Comparison of ENCODE assay signal across 9 mouse cellular contexts in genomic region chr5:134423930-134424329, GRCm38 (mm10). TPM values are rescaled to one million over a fixed set of nuclear protein-coding genes. Genes with fewer than 3 reads are reported as not detected.
A peak's percentile ranks its signal among the peaks of the same experiment; 100 is the strongest.
DNase-seq lines count a peak whose midpoint lies in the region; ATAC-seq and TF ChIP-seq lines count a peak whose summit lies in the region.
"Had no signal": no experiment of that assay in that cellular context is flagged by ENCODE, and none has a peak within 500 bp of the region (broad histone marks: within the 10 kb centered on the region; RNA-seq: fewer than 3 reads in every experiment).

No protein-coding gene starts in this region.

- no peak overlapping the region for H3K4me2 ChIP-seq in lung, postnatal 0 days (replicated peaks; ENCODE audit: low read depth, low read length)
- no peak overlapping the region for H3K4me2 ChIP-seq in forebrain, embryonic 11.5 days (ENCODE audit: low read depth, low read length, severe bottlenecking)
- H3K4me2 ChIP-seq: lung, embryonic 14.5 days had no signal

- no peak; the same call in 1 of the 2 replicates for ATAC-seq in lung, postnatal 0 days
- no peak for ATAC-seq in forebrain, embryonic 11.5 days (replicated peaks; ENCODE audit: low FRiP score)

- H3K36me3 ChIP-seq in lung, postnatal 0 days (ENCODE audit: insufficient read depth, low read length), result no peaks in the 10 kb centered on the region
- H3K36me3 ChIP-seq in forebrain, embryonic 11.5 days (ENCODE audit: control insufficient read depth, insufficient read depth, low read length), result no peaks in the 10 kb centered on the region; the same call in 1 of the 2 replicates

- no peaks in the 10 kb centered on the region for H3K27me3 ChIP-seq in lung, postnatal 0 days (replicated peaks; ENCODE audit: insufficient read depth, low read length)
- H3K27me3 ChIP-seq in forebrain, embryonic 11.5 days (ENCODE audit: control insufficient read depth, insufficient read depth, low read length), result no peaks in the 10 kb centered on the region

- H3K9ac ChIP-seq in lung, postnatal 0 days (replicated peaks; ENCODE audit: low read depth), result no peak overlapping the region
- no peak overlapping the region for H3K9ac ChIP-seq in forebrain, embryonic 11.5 days (ENCODE audit: low read length)
- H3K9ac ChIP-seq: lung, embryonic 14.5 days had no signal

- peak; percentile 85 for DNase-seq in adrenal gland, adult 2 months
- no peak for DNase-seq in adrenal gland, adult 18-20 months (ENCODE audit: low spot score in 2 of 2)
- DNase-seq in lung, adult 18-20 months, result peak; percentile 49 to 63
- DNase-seq in lung, postnatal 0 days (ENCODE audit: low spot score), result no peak
- DNase-seq in cerebellum, postnatal 36 days, result peak; percentile 90
- DNase-seq in lung, postnatal 10 days, result peak; percentile 72
- DNase-seq in forebrain, embryonic 11.5 days (ENCODE audit: low spot score), result no peak
- DNase-seq in T-cell, adult 2 months (ENCODE audit: low spot score), result no peak
- DNase-seq: lung, embryonic 14.5 days had no signal

- no peak overlapping the region for H3K4me3 ChIP-seq in lung, postnatal 0 days (ENCODE audit: low read depth, low read length)
- H3K4me3 ChIP-seq in forebrain, embryonic 11.5 days (ENCODE audit: low read depth, low read length), result no peak overlapping the region

- H3K9me3 ChIP-seq in lung, postnatal 0 days (ENCODE audit: low read length), result no peaks in the 10 kb centered on the region
- H3K9me3 ChIP-seq in forebrain, embryonic 11.5 days (ENCODE audit: control insufficient read depth, low read length), result no peaks in the 10 kb centered on the region

- 68% methylated on average over 5 of the region's 5 CpGs for WGBS in lung, postnatal 0 days
- over 99% methylated on average over 5 of the region's 5 CpGs for WGBS in forebrain, embryonic 11.5 days

- no peaks in the 10 kb centered on the region for H3K4me1 ChIP-seq in lung, postnatal 0 days (ENCODE audit: insufficient read depth, low read depth, low read length)
- H3K4me1 ChIP-seq in forebrain, embryonic 11.5 days (replicated peaks; ENCODE audit: control insufficient read depth, insufficient read depth, low read length), result no peaks in the 10 kb centered on the region

- no peak for TF ChIP-seq EP300 in lung, postnatal 0 days (IDR thresholded peaks at IDR 0.05)

- no peak overlapping the region for H3K27ac ChIP-seq in lung, postnatal 0 days (ENCODE audit: low read length)
- no peak overlapping the region for H3K27ac ChIP-seq in forebrain, embryonic 11.5 days (ENCODE audit: low read depth, low read length)

- no peak for TF ChIP-seq CTCF in lung, postnatal 0 days (IDR thresholded peaks at IDR 0.05)

RNA-seq across cellular contexts. Expression of gene Gtf2ird1, which starts 32.6 kb away (rescaled TPM):
- total RNA-seq in adrenal gland, adult 2 months (2021), result 10 to 100 TPM; 51.6 to 66.0 TPM
- polyA plus RNA-seq in adrenal gland, adult 2 months (2012; rRNA removed), result 21.2 and 21.3 TPM in 2 replicates
- 10 to 100 TPM; 44.9 to 71.0 TPM for total RNA-seq in adrenal gland, adult 18-20 months (2021)
- 31.9 and 36.1 TPM in 2 replicates for polyA plus RNA-seq in lung, postnatal 0 days (2015; fragmentation: Nextera tagmentation; extraction: Ambion mirVana)
- 99.8 and 103 TPM in 2 replicates for polyA plus RNA-seq in forebrain, embryonic 11.5 days (2014; fragmentation: Nextera tagmentation; extraction: Ambion mirVana)

Comparison
In these comparisons a context has a peak if more than half of its experiments do, and no peak if none do; other contexts are left out.
1. DNase-seq: peak in adrenal gland, adult 2 months (single experiment), lung, adult 18-20 months (2 of 2), cerebellum, postnatal 36 days (2 of 2) and lung, postnatal 10 days (single experiment); none in adrenal gland, adult 18-20 months (0 of 2), lung, postnatal 0 days (single experiment), forebrain, embryonic 11.5 days (single experiment) and T-cell, adult 2 months (single experiment).